Mouse (Mus musculus) right cerebral cortex, postnatal 10 days (tissue): Measurements from ENCODE around the gene Chst4.
"Not testable (repeated sequence)": the region's sequence is repeated elsewhere in the genome, so short reads cannot be mapped to it uniquely, and the experiment has no call there.

ENCODE experiments used
- DNase-seq, 2 experiments: peaks; one replicate each; pipeline ENCODE4 v3.0.0; 2021; ENCODE audit warnings: low spot score in 2 of 2

Chst4 gene

DNA sequence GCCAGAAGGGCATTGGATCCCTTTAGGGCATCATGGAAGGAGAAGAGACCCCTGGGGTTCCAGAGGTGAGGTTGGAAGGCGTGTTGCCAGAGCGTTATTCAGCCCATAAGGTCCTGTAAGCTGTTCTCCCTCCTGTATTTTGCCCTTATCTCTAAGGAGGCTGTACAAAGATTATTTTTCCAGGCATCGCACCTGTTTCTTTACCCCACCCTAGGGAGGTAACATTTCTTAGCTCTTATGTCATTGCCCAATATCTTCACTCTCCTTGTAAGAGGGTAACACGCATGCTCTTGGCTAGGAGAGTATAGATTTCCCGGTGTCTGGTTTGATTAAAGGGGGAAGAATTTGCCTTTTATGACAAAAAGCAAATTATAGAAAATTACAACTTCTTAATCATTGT, at the start of gene Chst4:
Chst4 (minus strand) TSS at position 82 of the 400 bp plus-strand sequence.
- no peak for DNase-seq

DNA sequence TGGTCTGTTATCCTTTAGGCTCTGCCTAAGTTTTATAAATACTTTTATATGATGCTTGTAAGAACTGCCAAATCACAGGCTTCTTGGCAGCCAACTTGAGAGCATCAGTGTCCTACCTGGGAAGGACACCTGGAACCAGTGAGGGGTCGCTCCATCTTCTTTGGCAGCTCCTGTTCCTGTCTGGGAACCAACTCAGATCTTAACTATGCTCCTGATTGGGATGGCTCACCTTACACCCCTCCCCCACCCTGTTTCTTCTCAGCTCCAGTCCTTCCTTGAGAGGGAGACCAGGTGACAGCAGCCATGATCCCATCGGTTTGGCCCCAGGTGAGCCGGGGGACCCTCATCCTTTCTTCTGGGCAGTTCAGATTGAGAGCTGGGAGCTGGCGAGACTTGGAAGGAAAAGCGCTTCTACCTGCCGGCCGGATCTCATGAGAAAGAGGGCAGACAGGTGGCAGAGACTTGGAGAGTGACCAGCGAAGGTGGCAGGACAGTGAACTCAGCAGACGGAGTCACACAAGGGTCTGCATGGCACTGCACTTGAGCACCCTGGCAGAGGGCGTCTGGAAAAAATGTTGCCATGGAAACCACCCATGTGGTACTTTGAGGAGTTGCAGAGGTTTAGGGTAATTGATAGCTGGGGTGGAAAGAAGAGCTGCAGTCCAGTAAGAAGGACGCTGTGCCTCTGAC, 43.0 kb upstream of the Chst4 start:
- DNase-seq = no peak

DNA sequence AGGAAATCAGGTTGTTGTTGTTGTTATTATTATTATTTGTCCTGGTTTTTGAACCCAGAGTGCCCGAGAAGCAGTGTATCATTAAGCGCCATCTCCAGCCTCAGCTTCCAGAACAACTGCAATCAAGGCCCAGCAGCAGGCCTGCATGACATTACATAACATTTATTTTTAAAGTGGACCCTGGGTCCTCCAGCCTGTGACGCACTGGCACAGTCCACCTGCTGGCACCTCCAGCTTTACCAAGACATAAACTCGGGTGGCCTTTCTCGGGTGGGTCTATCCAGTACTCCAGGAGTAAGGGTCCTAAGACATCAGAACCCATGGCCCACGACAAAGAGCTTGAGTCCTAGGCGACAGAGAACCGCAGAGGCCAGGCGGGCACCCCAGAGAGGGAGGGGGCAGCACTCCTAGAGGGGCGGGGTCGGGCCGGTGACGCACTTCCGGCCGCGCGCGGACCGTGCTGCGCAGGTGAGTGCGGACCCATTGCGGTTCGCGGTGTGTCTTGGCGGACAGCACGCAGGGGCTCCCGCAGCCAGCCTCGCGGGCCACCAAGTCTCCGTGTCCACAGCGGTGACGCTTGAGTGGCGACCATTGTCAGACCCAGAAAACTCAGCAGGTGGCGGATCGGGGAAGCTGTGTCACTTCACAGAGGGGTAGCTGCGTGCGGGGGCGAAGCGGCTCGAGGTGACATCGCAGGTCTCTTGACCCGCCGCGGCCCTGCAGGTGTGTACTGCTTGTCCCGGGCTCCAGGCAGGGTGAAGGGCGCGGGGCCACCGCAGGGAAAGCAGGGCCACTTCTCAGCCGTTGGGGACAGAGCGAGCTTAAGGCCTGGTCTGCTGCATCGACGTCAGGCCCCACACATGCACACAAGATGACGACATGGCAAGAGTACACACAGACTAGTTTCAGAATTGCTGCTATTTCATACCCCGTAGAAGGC, 40.0 kb upstream of the Chst4 start, which contains the start of gene Zfp612:
Zfp612 (plus strand) TSS at position 465 of the 940 bp plus-strand sequence.
- peak; percentile 77 to 78 for DNase-seq

DNA sequence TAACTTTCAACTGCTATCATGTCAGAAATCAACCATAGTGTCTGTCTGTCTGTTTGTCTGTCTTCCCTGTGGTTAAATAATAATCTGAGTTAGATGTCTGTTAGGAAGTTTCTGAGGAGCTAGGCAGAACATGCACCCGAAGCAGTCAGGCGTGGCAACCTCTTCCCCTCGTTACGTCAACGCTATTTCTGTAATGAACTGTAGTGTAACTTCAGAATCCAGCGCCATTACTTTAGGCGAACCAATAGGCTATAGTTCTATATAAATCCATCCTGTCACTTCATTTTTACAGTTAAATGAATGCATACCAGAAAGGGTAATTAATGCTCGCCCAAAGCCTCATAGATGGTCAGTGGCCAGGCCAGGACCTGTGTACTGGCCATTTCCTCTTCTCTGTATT, 35.0 kb upstream of the Chst4 start:
- no peak for DNase-seq

DNA sequence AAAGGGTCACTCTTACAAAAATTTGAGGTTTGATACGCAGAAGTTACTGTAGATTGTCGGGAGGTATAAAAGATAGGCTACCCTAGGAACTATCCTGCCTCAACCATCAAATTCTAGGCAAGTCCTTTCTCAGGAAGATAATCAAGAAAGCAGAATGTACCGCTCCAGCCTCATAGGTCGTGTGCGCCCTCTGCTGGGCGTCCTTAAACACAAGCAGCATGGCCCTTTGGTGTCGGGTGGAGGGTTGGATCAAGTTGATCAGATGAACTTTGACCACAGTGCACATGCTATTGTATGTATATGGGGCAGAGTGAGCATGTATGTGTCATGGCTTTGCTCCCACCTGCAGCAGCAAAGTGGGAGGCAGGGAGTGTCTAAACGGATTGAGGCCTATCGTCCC, 32.1 kb upstream of the Chst4 start:
- peak in 1 of 2 experiments; percentile 80 for DNase-seq

DNA sequence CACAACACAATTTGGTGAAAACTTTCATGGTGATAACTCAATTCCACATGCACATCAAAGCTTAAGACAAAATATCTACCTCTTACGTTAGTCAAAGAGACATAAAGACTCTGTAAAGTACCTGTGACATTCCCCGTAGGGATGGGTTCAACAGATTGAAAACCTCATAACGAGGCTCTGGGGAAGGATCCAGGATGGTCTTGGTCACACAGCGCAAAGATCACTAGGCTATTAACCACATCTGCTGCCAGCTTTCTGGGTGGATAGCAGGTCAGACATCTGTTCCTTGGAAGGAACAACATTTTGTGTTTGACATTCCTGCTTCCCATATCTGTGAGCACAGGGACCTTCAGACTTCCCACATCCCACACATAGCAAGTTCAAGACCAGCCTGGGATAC, 30.2 kb upstream of the Chst4 start:
- DNase-seq = no peak

DNA sequence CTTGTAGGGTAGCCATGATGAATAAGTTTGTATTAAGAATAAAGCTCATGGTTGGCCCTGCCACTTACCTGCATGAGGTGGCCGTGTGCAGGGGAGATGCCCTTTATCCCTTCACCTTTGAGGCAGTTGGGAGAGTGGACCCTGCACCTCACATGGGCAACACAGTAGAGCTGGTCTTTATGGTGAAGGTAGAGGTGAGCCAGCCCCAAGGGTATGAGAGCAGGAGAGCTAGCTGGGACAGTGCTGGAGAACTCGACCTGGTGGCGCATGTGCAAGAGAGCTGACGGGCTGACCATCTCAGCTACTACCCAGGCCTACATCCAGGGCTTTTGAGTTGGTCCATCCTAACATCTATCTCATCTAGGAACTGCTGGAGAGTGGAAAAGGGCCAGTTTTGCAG, 26.1 kb upstream of the Chst4 start:
- no peak for DNase-seq

DNA sequence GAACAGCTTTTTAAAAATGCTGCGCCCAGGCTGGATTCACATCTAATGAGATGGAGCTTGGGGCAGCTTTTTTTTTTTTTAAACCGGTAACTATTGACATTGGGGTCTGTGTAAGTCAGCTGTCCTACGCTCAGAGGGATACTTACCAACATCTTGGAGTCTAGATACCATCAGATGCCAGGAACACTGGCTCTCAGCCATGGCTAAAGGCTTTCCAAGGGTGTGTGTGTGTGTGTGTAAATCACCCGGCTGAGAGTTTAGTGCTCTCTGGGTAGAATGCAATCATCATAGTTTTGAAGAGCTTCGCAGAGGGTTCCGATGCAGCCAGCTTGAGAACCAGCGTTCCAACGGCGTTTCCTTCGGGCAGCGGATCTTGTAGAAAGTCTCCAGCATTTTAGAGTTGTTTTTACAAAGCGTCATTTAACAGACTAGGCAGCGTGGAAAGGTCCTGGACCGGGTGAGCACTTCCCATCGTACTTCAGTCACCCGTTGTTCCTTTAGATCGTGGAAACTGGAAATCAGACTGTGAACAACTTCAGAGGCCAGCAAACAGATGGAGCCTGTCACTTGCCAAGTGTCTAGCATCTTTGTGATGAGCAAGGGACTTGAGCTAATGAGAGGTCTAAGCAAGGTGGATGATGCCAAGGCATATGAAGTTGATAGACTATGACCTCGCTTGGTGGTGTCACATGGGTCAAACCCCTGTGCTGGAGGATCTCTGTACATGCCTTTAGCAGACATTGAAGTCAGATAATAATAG, 25.2 kb upstream of the Chst4 start:
- DNase-seq = no peak

DNA sequence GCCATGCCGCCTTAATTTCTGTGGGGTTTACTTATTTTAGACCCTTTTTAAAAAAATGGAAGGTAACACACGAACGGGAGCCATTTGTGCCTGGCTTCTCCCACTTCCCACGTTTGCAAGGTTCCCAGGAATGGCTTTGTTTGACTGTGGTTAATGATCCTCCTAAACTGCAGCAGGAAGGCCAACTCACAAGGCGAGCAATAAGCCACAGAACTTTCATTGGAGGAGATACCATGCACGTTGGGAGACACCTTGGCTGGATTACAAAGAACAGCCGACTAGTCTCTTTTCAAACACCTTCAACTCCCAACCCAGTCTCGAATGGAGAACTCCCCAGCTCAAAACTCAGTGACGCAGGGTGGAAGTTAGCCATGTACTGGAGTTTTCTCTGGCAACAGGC, 24.6 kb upstream of the Chst4 start:
- DNase-seq = no peak

DNA sequence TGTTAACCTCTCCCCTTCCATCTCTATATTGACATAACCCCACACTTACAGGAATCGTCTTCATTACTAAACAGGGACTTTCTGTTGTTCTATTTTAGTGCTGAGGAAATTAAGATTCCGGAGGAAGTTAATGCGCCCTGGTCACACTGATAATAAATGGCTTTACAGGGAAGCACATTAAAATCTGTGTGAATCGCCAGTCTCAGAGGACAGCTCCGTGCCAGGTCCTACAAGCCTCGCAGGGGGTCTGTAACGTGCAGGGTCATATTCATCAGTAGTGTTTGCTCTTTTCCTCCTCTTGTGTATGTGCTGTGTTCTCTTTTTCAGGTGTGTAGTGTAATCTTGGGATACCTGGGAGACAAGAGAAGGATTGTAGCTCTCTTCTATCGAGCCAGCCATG, 18.7 kb upstream of the Chst4 start:
- DNase-seq = no peak

DNA sequence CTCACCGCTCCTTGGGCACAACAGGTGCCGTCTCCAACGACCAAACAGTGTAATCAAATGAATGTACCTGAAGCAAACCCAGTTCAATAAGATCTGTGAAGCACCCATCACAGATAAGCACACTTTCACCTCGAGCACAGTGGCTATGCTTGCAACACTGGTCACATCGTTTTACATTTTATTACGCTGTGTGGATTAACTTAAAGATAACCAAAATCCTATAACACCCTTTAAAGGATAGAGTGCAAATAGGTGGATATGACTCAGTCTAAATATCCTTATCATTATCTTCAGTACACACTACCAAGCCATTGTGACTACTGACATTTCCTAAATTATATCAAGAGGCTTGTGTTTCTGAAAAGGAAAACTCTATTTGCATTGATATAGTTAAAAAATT, 11.7 kb upstream of the Chst4 start:
- no peak for DNase-seq

DNA sequence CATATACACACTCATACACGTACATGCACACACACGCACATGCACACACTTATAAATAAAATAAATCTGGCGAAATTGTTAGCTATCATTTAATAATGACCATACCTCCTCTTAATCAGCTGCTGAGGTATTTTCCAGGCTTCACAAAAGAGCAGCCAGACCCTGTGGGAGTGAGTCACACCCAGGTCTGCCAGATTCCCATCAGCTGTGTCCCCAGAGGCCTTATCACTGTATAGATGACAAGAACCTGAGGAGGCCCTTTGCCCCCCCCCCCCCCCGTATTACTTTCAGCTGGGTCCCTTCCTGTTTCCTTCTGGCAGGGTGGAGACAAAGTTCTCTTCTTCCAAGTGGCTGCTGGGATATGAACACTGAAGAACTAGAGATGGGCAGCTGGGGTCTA, 969 bp upstream of the Chst4 start:
- no peak for DNase-seq

DNA sequence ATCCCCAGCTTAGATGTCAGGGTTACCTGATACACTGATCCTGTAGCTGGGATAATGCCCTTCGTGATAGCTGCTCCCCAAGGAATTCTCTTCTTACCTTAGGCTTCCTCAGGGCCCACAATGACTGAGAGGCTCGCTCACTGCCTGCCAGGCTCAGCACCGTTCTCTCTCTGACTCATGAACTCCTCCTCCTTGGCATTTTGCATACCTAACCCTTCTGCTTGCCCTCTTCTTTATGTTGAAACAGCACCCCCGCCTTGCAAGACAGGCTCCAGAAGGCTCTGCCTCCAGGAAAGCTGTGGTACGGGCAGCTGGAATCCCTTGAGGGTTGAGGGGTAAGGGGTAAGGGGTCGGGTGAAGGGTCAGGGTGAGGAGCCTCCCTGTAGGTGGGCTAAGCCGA, 324 bp downstream of the Chst4 start:
- DNase-seq = no peak

DNA sequence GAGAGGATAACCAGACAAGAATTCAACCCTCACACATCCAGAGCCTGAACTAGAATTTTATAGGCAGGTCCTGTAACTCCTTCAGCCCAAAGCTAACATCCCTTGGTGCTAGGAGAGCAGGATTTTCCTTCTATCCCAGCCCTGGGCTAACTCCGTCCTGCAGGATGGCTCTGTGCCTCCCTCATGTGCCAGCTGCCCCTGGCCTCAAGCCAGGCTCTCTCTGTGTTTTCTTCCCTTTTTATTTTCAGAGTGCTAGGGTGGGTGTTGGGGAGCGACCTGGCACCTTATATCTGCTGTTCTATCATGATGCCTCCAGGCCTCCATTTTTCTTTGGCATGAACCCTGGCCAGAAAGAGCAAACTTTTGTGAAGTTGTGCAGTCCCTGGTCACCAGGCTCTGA, 3.4 kb downstream of the Chst4 start:
- DNase-seq = peak; percentile 36 to 42

DNA sequence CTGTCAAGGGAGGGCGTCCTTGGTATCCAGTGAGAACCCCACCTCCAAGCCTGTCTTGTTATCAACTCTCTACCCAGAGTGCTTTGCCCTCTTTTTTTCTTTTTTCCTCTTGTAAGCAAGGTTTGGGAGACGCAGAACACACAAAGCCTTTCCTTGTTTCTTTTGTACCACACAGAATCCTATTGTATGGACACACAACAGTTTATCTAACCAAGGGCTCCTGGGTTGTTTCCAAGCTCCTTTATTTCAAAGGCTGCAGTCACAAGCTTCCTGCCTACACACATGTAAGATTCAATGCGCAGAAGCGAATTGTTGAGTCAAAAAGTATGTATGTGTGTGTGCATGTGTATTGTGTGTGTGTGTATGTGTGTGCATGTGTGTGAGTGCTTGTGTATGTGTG, 5.2 kb downstream of the Chst4 start:
- DNase-seq = no peak

DNA sequence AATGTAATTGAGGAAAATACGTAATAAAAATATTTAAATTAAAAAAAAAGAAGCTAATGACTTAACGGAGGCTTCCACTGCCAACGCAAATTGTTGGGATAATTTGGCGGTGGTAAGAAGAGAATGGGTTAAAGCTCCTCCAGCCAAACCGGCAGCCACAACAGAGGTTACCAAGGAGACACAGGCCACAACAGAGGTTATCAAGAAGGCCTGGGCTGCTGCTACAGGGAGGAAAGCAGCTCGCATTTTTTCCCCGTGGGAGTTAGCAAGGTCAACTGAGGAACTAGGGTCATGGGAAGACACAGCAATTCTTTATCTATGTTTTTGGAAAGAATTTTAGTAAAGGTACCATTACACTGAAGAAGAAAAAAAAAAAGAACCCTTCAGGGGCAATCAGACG, 5.8 kb downstream of the Chst4 start:
- not testable (repeated sequence) for DNase-seq

DNA sequence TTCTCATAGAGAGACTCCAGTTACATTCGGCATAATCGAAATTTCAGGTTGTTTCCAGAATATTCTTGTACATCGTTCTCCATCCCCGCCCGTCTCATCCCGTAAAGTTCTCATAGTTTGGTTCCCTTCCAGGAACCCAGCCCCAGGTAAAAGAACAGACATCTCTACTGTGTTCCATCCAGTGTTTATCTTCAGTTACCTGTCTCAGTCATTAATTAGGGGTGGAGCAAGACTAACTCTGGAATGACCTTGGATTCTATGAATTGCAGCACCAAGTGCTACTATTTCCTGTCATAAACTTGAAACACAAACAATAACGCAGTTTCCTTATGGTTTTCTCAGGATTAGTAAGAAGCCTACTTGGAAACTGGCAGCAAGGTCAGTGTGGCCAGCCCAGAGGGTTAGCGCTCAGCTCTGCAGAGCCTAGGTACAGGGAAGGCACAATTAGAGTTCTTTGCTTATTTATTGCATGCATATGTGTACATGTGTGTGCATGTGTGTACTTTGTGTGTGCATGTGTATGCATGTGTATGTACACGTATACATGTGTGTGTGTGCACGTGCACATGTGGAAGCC, 16.7 kb downstream of the Chst4 start:
- DNase-seq = no peak

DNA sequence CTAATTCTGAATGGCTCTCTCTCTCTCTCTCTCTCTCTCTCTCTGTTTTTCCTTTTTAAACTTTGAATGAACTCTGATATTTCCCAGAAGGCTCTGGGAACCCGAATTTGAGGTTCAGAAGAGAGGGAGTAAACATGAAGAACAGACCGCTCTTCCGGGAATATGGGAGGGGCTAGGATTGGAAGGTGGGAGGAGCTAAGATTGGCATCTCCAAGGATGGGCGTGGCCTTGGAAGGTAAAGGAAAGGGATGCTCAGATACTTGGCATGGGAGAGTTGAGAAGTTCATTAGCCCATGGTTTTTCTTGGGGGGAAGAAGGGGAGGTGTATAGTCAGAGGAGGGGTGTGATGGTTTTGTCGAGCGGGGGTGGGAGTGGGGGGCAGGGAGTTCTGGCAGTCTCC, 17.5 kb downstream of the Chst4 start:
- DNase-seq = no peak

DNA sequence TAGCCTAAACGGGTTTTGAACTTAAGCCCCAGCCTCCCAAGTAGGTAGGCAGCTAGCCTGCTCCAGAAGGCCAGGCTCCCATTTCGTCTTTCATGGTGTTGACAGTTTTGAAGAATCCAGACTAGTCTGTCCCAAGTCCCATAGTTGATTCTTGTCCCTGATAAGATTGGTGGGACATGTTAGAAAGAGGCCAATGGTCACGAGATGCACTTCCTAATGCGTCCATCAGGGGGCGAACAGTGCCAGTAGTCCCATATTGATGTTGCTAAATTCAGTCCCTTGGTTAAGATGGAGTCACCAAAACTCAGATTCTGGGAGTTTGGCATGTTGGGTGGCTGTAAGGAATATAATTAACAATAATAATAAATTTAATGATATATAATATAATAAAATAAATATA, 28.7 kb downstream of the Chst4 start:
- no peak for DNase-seq

DNA sequence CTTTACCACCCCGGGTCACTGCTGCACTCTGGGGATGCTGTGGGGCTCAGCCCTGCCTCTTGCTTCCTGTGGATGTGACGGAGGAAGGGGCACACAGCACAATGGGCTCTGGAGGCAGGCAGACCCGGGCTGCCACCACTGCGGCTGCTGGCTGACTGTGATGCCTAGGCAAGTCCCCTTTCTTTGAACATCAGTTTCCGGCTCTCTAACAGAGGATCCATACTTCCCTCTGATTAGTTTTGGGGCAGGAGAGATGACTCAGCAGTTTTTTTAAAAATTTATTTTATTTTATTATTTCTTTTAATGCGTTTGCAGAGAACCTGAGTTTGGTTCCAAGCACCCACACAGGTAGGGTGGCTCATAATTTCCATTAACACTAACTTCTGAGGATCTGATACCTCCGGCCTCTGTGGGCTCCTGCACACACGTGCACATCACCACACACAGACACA, 30.5 kb downstream of the Chst4 start:
- DNase-seq = no peak

DNA sequence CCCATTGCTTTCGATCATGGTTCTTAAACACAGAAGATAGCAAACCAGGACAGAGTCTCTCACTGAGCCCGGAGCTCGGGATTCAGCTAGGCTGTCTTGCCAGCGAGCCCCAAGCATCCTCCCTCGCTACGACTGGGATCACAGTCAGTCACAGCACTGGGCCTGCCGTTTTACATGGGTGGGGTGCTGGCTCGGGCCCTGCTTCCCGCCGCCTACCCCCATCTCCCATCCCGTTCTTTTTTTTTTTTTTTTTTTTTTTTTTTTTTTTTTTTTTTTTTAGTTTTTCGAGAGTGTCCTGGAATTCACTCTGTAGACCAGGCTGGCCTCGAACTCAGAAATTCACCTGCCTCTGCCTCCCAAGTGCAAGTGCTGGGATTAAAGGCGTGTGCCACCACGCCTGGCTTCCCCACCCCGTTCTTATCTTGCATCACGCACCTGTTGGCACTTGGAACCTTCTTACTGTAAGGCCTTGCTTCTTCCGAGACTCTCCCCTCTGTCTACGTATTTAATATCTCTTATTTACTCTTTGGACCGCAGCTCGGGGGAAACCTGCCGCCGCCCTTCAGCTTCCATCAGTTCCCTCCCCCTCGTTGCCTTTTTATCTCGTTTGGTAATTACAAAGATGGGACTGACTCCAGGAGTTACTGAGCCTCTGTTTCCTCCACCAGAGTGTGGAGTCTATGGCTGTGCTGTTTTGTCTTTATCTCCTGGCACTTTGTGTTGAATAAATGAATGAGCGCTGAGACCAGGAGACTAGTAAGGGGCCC, 31.1 kb downstream of the Chst4 start:
- DNase-seq = no peak
